Mouse (Mus musculus): Measurements from ENCODE around the gene Slc9a5. TPM values are rescaled to one million over a fixed set of nuclear protein-coding genes. Genes with fewer than 3 reads are reported as not detected.

Gene Slc9a5
- polyA plus RNA-seq, 1 experiment from 2014 or later = 0.15 TPM

- peak overlapping the region; percentile 95 for H3K4me2 ChIP-seq
- H3K27ac ChIP-seq = 0 out of 2 replicates have a peak overlapping the region, but pooled peaks have one; percentile 19
- no peak overlapping the region for H3K9ac ChIP-seq
- no peaks in the 10 kb centered on the region for H3K9me3 ChIP-seq (replicated peaks)
- ATAC-seq (ENCODE audit: low read depth) (no peak), DNase-seq (no peak)
- no peak overlapping the region for H3K4me3 ChIP-seq (replicated peaks)
- 28% methylated on average over 7 of the region's 7 CpGs for WGBS (ENCODE audit: insufficient replicate concordance)
- H3K4me1 ChIP-seq (replicated peaks) = peaks cover 82% of the 10 kb centered on the region
- peaks cover 43% of the 10 kb centered on the region for H3K27me3 ChIP-seq
- no peaks in the 10 kb centered on the region for H3K36me3 ChIP-seq
These were observed 3.3 kb upstream of the Slc9a5 start for GRCm38 (mm10) chr8:105345061-105345975.

- Histone ChIP-seq H3K36me3 (no peaks in the 10 kb centered on the region), H3K27ac (peak overlapping the region; percentile 60), H3K27me3 (peaks cover 58% of the 10 kb centered on the region), H3K4me3 (replicated peaks) (peak overlapping the region; percentile 72), H3K4me2 (peak overlapping the region; percentile 95), H3K9me3 (replicated peaks) (no peaks in the 10 kb centered on the region), H3K4me1 (replicated peaks) (peaks cover 69% of the 10 kb centered on the region), H3K9ac (peak overlapping the region; percentile 79)
- peak; percentile 2; the same call in 1 of the 2 replicates for ATAC-seq (ENCODE audit: low read depth)
- no peak for DNase-seq
- WGBS (ENCODE audit: insufficient replicate concordance) = 8% methylated on average over 34 of the region's 34 CpGs
These were observed 1.8 kb upstream of the Slc9a5 start for GRCm38 (mm10) chr8:105346611-105347427.

DNA sequence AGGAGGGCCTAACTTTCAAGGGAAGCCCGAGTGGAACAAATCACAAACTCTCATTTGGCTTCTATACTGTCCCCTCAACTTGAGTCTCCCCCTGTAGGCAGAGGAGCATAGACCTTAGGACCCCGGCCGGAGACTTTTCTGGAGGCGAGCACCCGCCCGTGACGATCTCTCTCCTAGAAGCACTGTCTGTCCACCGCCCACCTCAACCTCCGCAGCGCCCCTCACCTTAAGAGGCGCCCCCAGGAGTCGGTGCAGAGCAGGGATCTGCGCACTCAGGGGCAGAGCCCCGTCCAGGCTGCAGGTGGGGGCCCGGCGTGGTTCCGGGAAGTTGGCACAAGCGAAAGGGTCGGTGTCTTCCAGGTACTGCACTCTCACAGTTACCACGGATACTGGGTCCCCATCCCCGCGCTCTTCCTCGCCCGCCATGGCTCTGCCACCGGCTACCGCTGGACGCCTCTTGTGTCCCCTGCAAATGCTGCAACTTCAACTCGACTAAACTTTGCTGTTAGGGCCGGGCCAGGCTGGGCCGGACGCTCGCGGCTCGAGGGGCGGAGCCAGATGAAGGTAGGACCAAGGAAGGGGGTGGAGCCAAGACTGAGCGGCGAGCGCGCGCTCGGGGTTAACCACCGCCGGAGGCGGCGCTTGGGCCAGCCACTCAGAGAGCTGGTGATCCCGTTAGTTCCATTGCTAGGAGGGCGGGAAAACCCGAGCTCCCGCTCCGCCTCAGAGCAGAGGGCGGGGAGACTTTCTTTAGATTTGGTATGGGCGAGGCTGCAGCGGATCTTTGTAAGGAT is 1.0 kb upstream of the Slc9a5 start, which contains the start of gene Fhod1:
TSS of gene Fhod1 (minus strand) at position 526 of the 794 bp plus-strand sequence.
- Histone ChIP-seq H3K36me3 (no peaks in the 10 kb centered on the region), H3K9me3 (replicated peaks) (no peaks in the 10 kb centered on the region), H3K4me3 (replicated peaks) (peak within 1 kb of the TSS; percentile 72), H3K27ac (peak within 1 kb of the TSS; percentile 60), H3K4me2 (peak within 1 kb of the TSS; percentile 95), H3K4me1 (replicated peaks) (peaks cover 62% of the 10 kb centered on the region), H3K9ac (peak within 1 kb of the TSS; percentile 79), H3K27me3 (peaks cover 65% of the 10 kb centered on the region)
- ATAC-seq (ENCODE audit: low read depth) (peak; percentile 90), DNase-seq (peak; percentile 87)
- under 1% methylated on average over 53 of the region's 53 CpGs for WGBS (ENCODE audit: insufficient replicate concordance)

GRCm38 (mm10) chr8:105349096-105349771 is 591 bp downstream of the Slc9a5 start:
- Histone ChIP-seq H3K9ac (peak overlapping the region; percentile 51), H3K4me3 (replicated peaks) (peak overlapping the region; percentile 72), H3K9me3 (replicated peaks) (no peaks in the 10 kb centered on the region), H3K4me1 (replicated peaks) (peaks cover 50% of the 10 kb centered on the region), H3K27me3 (peaks cover 77% of the 10 kb centered on the region), H3K4me2 (peak overlapping the region; percentile 95), H3K27ac (no peak overlapping the region), H3K36me3 (no peaks in the 10 kb centered on the region)
- ATAC-seq (ENCODE audit: low read depth) (no peak), DNase-seq (no peak)
- 1% methylated on average over 38 of the region's 48 CpGs for WGBS (ENCODE audit: insufficient replicate concordance)

- H3K9ac ChIP-seq = no peak overlapping the region
- H3K4me2 ChIP-seq = no peak overlapping the region
- H3K4me3 ChIP-seq (replicated peaks) = no peak overlapping the region
- H3K4me1 ChIP-seq (replicated peaks) = peaks cover 40% of the 10 kb centered on the region
- WGBS (ENCODE audit: insufficient replicate concordance) = 54% methylated on average over 7 of the region's 7 CpGs
- H3K27me3 ChIP-seq = peaks cover 77% of the 10 kb centered on the region
- DNase-seq (no peak), ATAC-seq (ENCODE audit: low read depth) (no peak)
- no peak overlapping the region for H3K27ac ChIP-seq
- no peaks in the 10 kb centered on the region for H3K9me3 ChIP-seq (replicated peaks)
- H3K36me3 ChIP-seq = no peaks in the 10 kb centered on the region
These were observed 1.5 kb downstream of the Slc9a5 start for GRCm38 (mm10) chr8:105350186-105350585.

DNA sequence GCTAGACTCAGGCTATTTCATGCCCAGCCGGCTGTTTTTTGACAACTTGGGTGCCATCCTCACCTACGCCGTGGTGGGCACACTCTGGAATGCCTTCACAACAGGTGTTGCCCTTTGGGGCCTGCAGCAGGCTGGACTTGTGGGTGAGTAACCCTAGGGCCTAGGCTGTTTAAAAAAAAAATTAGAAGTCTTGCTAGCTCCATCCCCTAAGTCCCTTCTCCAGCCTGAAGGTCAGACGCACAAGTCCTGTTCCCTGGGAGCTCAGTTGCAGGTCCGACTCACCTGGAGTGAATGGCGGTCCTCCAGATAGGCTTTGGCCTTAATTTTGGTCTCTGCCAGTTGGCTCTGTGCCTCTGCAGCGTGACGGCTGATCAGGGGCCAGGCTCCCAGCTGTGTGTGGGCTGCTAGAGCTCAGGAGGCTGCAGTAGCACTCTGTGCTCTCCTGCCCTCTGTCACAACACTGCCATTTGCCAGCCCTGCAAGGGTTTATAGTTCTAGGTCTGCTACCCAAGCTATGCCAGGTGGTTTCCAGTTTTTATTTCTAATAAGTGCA is 5.0 kb downstream of the Slc9a5 start:
- DNase-seq (no peak), ATAC-seq (ENCODE audit: low read depth) (no peak)
- Histone ChIP-seq H3K27me3 (peaks cover 50% of the 10 kb centered on the region), H3K36me3 (no peaks in the 10 kb centered on the region), H3K4me2 (no peak overlapping the region), H3K4me3 (replicated peaks) (no peak overlapping the region), H3K27ac (no peak overlapping the region), H3K4me1 (replicated peaks) (peaks cover 9% of the 10 kb centered on the region), H3K9me3 (replicated peaks) (no peaks in the 10 kb centered on the region), H3K9ac (no peak overlapping the region)
- 78% methylated on average over 8 of the region's 8 CpGs for WGBS (ENCODE audit: insufficient replicate concordance)

- Histone ChIP-seq H3K36me3 (no peaks in the 10 kb centered on the region), H3K9me3 (replicated peaks) (no peaks in the 10 kb centered on the region), H3K4me3 (replicated peaks) (no peak overlapping the region), H3K27ac (no peak overlapping the region), H3K4me2 (no peak overlapping the region), H3K27me3 (peaks cover 49% of the 10 kb centered on the region), H3K9ac (no peak overlapping the region), H3K4me1 (replicated peaks) (0 out of 2 replicates have a peak, but pooled peaks cover 1% of the 10 kb centered on the region)
- no peak for DNase-seq
- ATAC-seq (ENCODE audit: low read depth) = no peak
- 70% methylated on average over 4 of the region's 4 CpGs for WGBS (ENCODE audit: insufficient replicate concordance)
These were observed 5.9 kb downstream of the Slc9a5 start for GRCm38 (mm10) chr8:105354549-105354948.

- H3K36me3 ChIP-seq = no peaks in the 10 kb centered on the region
- peaks cover 40% of the 10 kb centered on the region for H3K27me3 ChIP-seq
- no peak overlapping the region for H3K4me3 ChIP-seq (replicated peaks)
- H3K9ac ChIP-seq = no peak overlapping the region
- H3K4me2 ChIP-seq = no peak overlapping the region
- no peak for DNase-seq
- no peaks in the 10 kb centered on the region for H3K4me1 ChIP-seq (replicated peaks)
- ATAC-seq (ENCODE audit: low read depth) = peak; percentile 20; the same call in 1 of the 2 replicates
- no peaks in the 10 kb centered on the region for H3K9me3 ChIP-seq (replicated peaks)
- 40% methylated on average over 26 of the region's 26 CpGs for WGBS (ENCODE audit: insufficient replicate concordance)
- H3K27ac ChIP-seq = no peak overlapping the region
These were observed 6.8 kb downstream of the Slc9a5 start for GRCm38 (mm10) chr8:105355179-105356024.

DNA sequence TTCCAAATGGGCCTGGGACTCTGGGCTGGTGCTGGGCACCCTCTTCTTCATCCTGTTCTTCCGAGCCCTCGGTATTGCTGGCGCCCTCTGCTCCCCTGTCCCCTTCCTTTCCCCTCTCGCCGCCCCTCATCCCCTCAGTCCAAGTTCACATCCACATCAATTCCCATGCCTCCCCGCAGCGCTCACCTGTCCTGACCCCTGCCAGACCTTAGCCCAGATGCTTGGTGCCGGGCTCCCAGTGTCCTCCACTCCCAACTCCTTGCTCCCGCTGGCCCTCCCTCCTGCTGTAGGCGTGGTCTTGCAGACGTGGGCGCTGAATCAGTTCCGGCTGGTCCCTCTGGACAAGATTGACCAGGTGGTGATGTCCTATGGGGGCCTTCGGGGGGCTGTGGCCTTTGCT is 8.0 kb downstream of the Slc9a5 start:
- Histone ChIP-seq H3K4me3 (replicated peaks) (no peak overlapping the region), H3K27me3 (peaks cover 27% of the 10 kb centered on the region), H3K27ac (no peak overlapping the region), H3K9ac (no peak overlapping the region), H3K36me3 (no peaks in the 10 kb centered on the region), H3K4me2 (no peak overlapping the region), H3K4me1 (replicated peaks) (no peaks in the 10 kb centered on the region), H3K9me3 (replicated peaks) (no peaks in the 10 kb centered on the region)
- 80% methylated on average over 14 of the region's 14 CpGs for WGBS (ENCODE audit: insufficient replicate concordance)
- DNase-seq = no peak
- ATAC-seq (ENCODE audit: low read depth) = no peak
